Mouse (Mus musculus): ENCODE results near the gene Dnajc5g.

The Dnajc5g gene

DNA sequence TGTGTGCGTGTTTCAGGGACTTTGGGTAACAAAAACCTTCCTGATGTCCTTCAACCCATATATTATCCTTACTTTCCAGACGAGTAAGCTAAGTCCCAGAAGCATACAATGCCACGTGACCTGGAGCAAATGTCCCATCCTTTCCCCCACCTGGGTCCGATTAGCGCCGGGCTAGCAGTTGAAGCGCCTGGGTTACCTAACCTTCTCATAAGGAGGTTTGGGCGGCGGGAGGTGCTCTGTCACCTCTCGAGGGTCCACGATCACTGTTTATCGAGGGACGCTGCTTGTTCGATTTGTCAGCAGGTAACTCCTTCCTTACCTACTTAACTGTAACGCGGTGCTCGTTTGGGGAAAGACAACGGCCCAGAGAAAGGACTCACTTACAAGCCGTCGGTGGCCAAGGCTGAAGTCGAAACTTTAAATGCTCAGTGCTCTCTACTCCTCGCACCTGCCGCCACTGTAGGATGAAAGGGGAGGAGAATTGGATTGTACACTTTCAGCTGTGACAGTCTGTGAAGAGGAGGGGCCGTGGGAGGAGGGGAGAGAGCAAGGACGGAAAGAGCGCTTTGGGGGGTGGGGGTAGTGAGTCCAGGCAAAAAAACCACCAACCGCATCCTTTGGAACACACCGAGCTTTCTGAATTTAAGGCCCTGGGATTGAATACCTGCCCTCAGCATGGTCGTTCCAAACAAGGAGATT lies 11.8 kb upstream of the Dnajc5g start:
- H3K36me3 ChIP-seq (ENCODE audit: insufficient read depth, low read length): no peaks in the 10 kb centered on the region
- no peaks in the 10 kb centered on the region for H3K9me3 ChIP-seq (ENCODE audit: low read length)
- H3K4me1 ChIP-seq (replicated peaks; ENCODE audit: low read depth, low read length): peaks cover 46% of the 10 kb centered on the region
- TF ChIP-seq POU5F1 (IDR thresholded peaks at IDR 0.05; ENCODE audit: borderline replicate concordance, low read length): no peak
- TF ChIP-seq NANOG (IDR thresholded peaks at IDR 0.05; ENCODE audit: borderline replicate concordance, low read length): no peak
- no peak for TF ChIP-seq CTCF (conservative IDR thresholded peaks at IDR 0.05; ENCODE audit: low read length)
- H3K4me3 ChIP-seq (replicated peaks; ENCODE audit: low read length): peak overlapping the region; percentile 87
- H3K27me3 ChIP-seq (ENCODE audit: insufficient read depth, low read length): peaks cover 97% of the 10 kb centered on the region

DNA sequence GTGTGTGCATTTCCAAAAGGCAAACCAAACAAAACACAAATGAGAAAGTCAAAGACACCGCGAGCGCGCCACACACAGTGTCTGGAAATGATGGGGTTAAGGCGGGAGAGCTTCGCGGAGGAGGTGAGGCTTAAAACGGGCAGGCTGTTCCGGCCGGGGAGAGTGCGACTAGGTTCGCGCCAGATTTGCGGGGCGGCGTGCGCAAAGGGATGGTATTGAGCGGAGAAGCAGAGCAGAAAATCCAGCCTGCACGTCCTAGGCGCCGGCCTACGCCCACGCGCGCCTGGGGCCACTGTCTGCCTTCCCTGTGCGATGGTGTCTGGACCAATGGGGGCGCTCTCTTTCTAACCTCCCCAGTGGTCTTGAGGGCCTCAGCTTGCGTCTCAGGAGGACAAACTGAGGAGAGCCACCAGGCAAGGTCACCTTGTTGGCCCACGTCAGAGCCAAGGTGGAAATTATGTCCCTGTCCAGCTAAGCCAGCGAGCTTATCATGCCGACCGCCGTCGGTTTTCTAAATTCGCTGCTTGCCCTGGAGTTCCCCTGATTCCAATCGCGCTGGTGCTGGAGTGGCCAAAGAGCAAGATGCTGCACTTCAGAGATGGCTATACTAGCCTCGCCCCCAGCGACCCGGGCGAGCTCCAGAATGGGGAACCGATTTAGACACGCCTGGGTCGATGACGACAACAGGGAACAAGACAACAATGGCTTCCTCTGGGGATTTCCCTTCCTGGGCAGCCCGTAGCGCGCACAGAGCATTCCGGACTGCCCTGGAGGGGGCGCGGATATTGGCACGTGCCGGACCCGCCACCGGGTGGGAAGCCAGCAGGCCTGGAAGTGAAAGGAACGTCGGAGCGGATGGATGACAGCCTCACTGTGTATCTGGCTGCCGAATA lies 11.0 kb upstream of the Dnajc5g start:
- Histone ChIP-seq H3K4me3 (replicated peaks; ENCODE audit: low read length) (peak overlapping the region; percentile 87), H3K27me3 (ENCODE audit: insufficient read depth, low read length) (peaks cover 89% of the 10 kb centered on the region), H3K4me1 (replicated peaks; ENCODE audit: low read depth, low read length) (peaks cover 38% of the 10 kb centered on the region), H3K36me3 (ENCODE audit: insufficient read depth, low read length) (no peaks in the 10 kb centered on the region), H3K9me3 (ENCODE audit: low read length) (no peaks in the 10 kb centered on the region)
- TF ChIP-seq NANOG (IDR thresholded peaks at IDR 0.05; ENCODE audit: borderline replicate concordance, low read length): no peak
- no peak for TF ChIP-seq CTCF (conservative IDR thresholded peaks at IDR 0.05; ENCODE audit: low read length)
- no peak for TF ChIP-seq POU5F1 (IDR thresholded peaks at IDR 0.05; ENCODE audit: borderline replicate concordance, low read length)

DNA sequence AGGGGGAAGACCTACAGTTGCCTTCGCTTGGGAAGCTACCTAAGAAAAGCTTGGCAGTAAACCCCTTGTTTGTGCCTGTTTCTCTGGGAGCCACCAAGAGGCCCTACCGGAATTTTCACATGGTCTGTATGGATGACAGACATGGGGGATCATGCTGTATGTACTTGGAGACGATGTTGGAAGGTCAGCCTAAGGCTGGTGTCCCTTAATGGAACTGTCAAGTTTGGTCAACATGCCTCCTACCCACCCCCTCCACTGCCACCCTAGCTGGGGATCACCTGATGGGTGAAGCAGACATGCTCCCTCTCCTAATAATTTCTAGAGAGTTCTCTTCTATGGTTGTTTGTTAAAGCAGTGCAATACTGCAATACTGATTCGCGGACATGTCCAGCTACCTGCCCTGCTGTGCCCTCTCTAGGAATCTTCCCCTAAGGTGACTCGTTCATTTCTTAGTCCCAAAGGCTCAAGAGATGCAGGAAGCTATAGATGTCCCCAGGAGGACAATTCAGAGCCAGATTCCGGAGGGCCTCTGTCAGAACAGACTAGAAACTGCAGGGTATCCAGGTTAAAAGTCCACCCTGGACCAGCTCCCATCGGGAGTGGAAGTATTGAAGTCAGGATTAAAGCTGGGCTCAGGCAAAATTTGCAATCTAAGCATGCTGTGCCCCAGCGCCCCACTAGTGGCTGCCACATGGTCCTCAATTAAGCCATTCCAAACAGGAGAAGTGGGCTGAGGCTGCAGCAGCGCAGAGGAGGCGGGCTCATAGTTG lies 10.2 kb upstream of the Dnajc5g start:
- Histone ChIP-seq H3K36me3 (ENCODE audit: insufficient read depth, low read length) (no peaks in the 10 kb centered on the region), H3K9me3 (ENCODE audit: low read length) (no peaks in the 10 kb centered on the region), H3K4me1 (replicated peaks; ENCODE audit: low read depth, low read length) (peaks cover 36% of the 10 kb centered on the region), H3K4me3 (replicated peaks; ENCODE audit: low read length) (peak overlapping the region; percentile 87), H3K27me3 (ENCODE audit: insufficient read depth, low read length) (peaks cover 81% of the 10 kb centered on the region)
- TF ChIP-seq POU5F1 (IDR thresholded peaks at IDR 0.05; ENCODE audit: borderline replicate concordance, low read length): no peak

DNA sequence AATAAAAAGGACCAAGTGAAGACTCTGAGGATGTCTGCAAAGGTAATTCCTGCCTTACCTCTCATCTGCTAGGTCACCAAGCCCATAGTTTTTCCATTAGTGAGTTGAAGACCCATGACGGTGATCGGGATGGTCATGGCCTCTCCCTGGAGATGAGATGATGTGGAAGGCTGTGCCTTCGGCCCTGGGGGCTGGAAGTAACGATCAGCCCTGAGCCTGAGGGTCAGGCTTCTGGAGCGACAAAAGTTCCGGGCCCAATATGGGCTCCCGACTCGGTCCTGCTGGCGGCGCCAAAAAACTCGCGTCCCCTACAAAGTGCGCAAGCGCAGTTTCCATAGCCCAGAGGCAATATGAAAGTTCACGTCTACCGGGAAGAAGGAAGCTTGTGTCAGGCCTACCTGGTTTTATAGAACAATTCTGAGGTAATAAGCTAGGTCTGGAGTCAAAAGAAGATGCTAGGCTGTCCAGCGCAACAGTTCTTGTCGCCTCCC lies 2.0 kb downstream of the Dnajc5g start, which contains the start of gene Slc30a3:
Gene Slc30a3, minus strand, starts transcription at position 238 of the 491 bp plus-strand sequence.
- Histone ChIP-seq H3K4me3 (replicated peaks; ENCODE audit: low read length) (no peak within 1 kb of the TSS), H3K27me3 (ENCODE audit: insufficient read depth, low read length) (peaks cover 18% of the 10 kb centered on the region; the same call in 1 of the 2 replicates), H3K9me3 (ENCODE audit: low read length) (no peaks in the 10 kb centered on the region), H3K36me3 (ENCODE audit: insufficient read depth, low read length) (no peaks in the 10 kb centered on the region), H3K4me1 (replicated peaks; ENCODE audit: low read depth, low read length) (no peaks in the 10 kb centered on the region)
- TF ChIP-seq NANOG (IDR thresholded peaks at IDR 0.05; ENCODE audit: borderline replicate concordance, low read length) (no peak), CTCF (conservative IDR thresholded peaks at IDR 0.05; ENCODE audit: low read length) (no peak), POU5F1 (IDR thresholded peaks at IDR 0.05; ENCODE audit: borderline replicate concordance, low read length) (no peak)

DNA sequence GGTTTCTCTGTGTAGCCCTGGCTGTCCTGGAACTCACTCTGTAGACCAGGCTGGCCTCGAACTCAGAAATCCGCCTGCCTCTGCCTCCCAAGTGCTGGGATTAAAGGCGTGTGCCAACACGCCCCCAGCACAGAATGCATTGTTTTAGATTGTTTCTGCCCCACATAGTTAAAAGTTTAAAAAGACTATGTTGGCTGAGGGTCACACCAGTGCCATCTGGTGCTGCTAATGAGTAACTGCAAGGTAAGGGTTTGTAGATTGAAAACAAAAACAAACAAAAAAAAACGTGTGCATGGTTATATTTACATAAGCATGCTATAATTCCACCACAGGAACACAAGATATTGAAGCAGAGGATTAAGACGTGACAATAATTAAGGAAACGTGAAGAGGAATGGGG lies 4.7 kb downstream of the Dnajc5g start:
- no peak for TF ChIP-seq POU5F1 (IDR thresholded peaks at IDR 0.05; ENCODE audit: borderline replicate concordance, low read length)
- peak; percentile 65 for TF ChIP-seq CTCF (conservative IDR thresholded peaks at IDR 0.05; ENCODE audit: low read length)
- H3K27me3 ChIP-seq (ENCODE audit: insufficient read depth, low read length): peaks cover 14% of the 10 kb centered on the region; the same call in 1 of the 2 replicates
- H3K36me3 ChIP-seq (ENCODE audit: insufficient read depth, low read length): no peaks in the 10 kb centered on the region
- no peaks in the 10 kb centered on the region for H3K4me1 ChIP-seq (replicated peaks; ENCODE audit: low read depth, low read length)
- peaks cover 3% of the 10 kb centered on the region; the same call in 1 of the 2 replicates for H3K9me3 ChIP-seq (ENCODE audit: low read length)
- no peak overlapping the region for H3K4me3 ChIP-seq (replicated peaks; ENCODE audit: low read length)

DNA sequence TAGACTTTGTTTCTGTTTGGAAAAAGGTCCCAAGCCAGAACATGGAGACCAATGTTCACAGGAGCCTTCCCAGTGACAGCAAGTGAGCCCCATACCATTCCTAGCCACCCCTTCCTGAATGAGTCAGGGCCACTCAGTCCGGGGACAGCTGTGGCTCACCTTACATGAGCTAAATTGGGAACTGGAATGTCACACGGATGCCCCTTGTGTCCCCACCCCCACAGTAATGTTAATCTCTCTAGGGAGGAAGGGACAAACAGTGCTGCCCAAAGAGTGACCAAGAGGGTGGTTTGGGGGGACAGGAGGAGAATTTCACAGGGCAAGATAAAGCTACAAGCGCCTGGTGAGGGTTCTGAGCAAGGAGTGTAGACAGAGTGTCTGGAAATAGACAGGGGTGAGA lies 10.3 kb downstream of the Dnajc5g start, which contains the start of gene Trim54:
Gene Trim54, plus strand, starts transcription at position 359 of the 400 bp plus-strand sequence.
- Histone ChIP-seq H3K36me3 (ENCODE audit: insufficient read depth, low read length) (no peaks in the 10 kb centered on the region), H3K4me3 (replicated peaks; ENCODE audit: low read length) (peak within 1 kb of the TSS; percentile 69), H3K9me3 (ENCODE audit: low read length) (peaks cover 3% of the 10 kb centered on the region; the same call in 1 of the 2 replicates), H3K4me1 (replicated peaks; ENCODE audit: low read depth, low read length) (peaks cover 27% of the 10 kb centered on the region), H3K27me3 (ENCODE audit: insufficient read depth, low read length) (0 out of 2 replicates have a peak, but pooled peaks cover 5% of the 10 kb centered on the region)
- no peak for TF ChIP-seq CTCF (conservative IDR thresholded peaks at IDR 0.05; ENCODE audit: low read length)
- TF ChIP-seq POU5F1 (IDR thresholded peaks at IDR 0.05; ENCODE audit: borderline replicate concordance, low read length): no peak
- TF ChIP-seq NANOG (IDR thresholded peaks at IDR 0.05; ENCODE audit: borderline replicate concordance, low read length): no peak

DNA sequence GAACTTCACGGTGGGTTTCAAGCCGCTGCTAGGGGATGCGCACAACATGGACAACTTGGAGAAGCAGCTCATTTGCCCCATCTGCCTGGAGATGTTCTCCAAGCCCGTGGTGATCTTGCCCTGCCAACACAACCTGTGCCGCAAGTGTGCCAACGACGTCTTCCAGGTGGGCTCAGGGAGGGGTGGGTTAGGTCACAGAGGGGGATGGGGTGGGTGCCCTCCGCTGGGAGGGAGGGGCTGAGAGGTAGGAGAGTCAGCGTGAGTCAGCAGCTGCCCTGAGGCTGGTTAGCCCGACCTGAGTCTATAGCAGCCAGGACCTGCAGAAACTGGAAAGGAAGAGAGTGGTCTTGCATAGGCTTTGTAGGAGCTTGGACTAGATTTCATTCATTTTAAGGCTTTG lies 10.8 kb downstream of the Dnajc5g start:
- Histone ChIP-seq H3K4me1 (replicated peaks; ENCODE audit: low read depth, low read length) (peaks cover 27% of the 10 kb centered on the region), H3K27me3 (ENCODE audit: insufficient read depth, low read length) (0 out of 2 replicates have a peak, but pooled peaks cover 5% of the 10 kb centered on the region), H3K9me3 (ENCODE audit: low read length) (peaks cover 3% of the 10 kb centered on the region; the same call in 1 of the 2 replicates), H3K36me3 (ENCODE audit: insufficient read depth, low read length) (no peaks in the 10 kb centered on the region), H3K4me3 (replicated peaks; ENCODE audit: low read length) (peak overlapping the region; percentile 69)
- TF ChIP-seq NANOG (IDR thresholded peaks at IDR 0.05; ENCODE audit: borderline replicate concordance, low read length) (no peak), POU5F1 (IDR thresholded peaks at IDR 0.05; ENCODE audit: borderline replicate concordance, low read length) (no peak), CTCF (conservative IDR thresholded peaks at IDR 0.05; ENCODE audit: low read length) (no peak)
